Mouse (Mus musculus) olfactory bulb, adult 2 months (tissue): Measurements from ENCODE around the gene Triobp. TPM values are rescaled to one million over a fixed set of nuclear protein-coding genes. Genes with fewer than 3 reads are reported as not detected.

Experiments
- H3K27ac ChIP-seq: fragments of 200-500 bp; 2 replicates; pipeline ENCODE4 v1.5.1; 2012; ENCODE audit warnings: low read depth, low read length; ENCODE audit not compliant: insufficient read depth
- H3K4me1 ChIP-seq: fragments of 200-500 bp; 2 replicates; pipeline ENCODE4 v1.6.1; 2012; ENCODE audit warnings: low read length; ENCODE audit not compliant: control insufficient read depth, insufficient read depth
- H3K4me3 ChIP-seq: fragments of 200-500 bp; 2 replicates; pipeline ENCODE4 v1.5.1; 2012; ENCODE audit warnings: mild to moderate bottlenecking, low read depth, low read length, moderate library complexity; ENCODE audit not compliant: insufficient read depth
- CTCF ChIP-seq: fragments of 200-500 bp; IDR thresholded peaks from 2 replicates; pipeline ENCODE4 v1.5.1; 2012; ENCODE audit warnings: low read depth, mild to moderate bottlenecking, low read length, moderate library complexity; ENCODE audit not compliant: insufficient read depth
- POLR2A ChIP-seq: fragments of 200-500 bp; IDR thresholded peaks from 2 replicates; pipeline ENCODE4 v1.6.1; 2012; ENCODE audit warnings: mild to moderate bottlenecking, low read depth, low read length, moderate library complexity; ENCODE audit not compliant: insufficient read depth
- WGBS: fragments of 180-500 bp; shearing (Covaris S2); methylation state at CpG from one replicate; pipeline ENCODE4 v1.1.7; 2018; 5-methylcytosine and 5-hydroxymethylcytosine counted together
- polyA plus RNA-seq: library from polyadenylated mRNA; stranded (reverse); fragments of >200 nt; gene quantifications from 2 replicates; pipeline ENCODE4 v1.2.4, GENCODE M21; 2012; ENCODE audit warnings: low replicate concordance; ENCODE audit not compliant: missing spikeins, insufficient read depth, insufficient read length

Triobp gene
- polyA plus RNA-seq, 1 experiment, result not detected

GRCm38 (mm10) chr15:79044837-79045236, 97.3 kb downstream of the Triobp start:
- peaks cover 18% of the 10 kb centered on the region for H3K4me1 ChIP-seq
- no peak overlapping the region for H3K4me3 ChIP-seq
- WGBS, result 28% methylated on average over 4 of the region's 4 CpGs
- H3K27ac ChIP-seq, result no peak overlapping the region
- TF ChIP-seq POLR2A, result no peak
- TF ChIP-seq CTCF, result no peak

- WGBS, result 75% methylated on average over 4 of the region's 4 CpGs
- TF ChIP-seq POLR2A, result no peak
- no peak for TF ChIP-seq CTCF
- Histone ChIP-seq H3K4me1 (peaks cover 9% of the 10 kb centered on the region), H3K27ac (no peak overlapping the region), H3K4me3 (no peak overlapping the region)
These were observed 100.7 kb downstream of the Triobp start for GRCm38 (mm10) chr15:79048186-79048585.

GRCm38 (mm10) chr15:79050160-79050845, 102.8 kb downstream of the Triobp start:
- WGBS, result 44% methylated on average over 9 of the region's 9 CpGs
- no peak overlapping the region for H3K27ac ChIP-seq
- H3K4me3 ChIP-seq, result no peak overlapping the region
- peaks cover 8% of the 10 kb centered on the region for H3K4me1 ChIP-seq
- TF ChIP-seq CTCF, result no peak
- no peak for TF ChIP-seq POLR2A

GRCm38 (mm10) chr15:79050964-79051363, 103.4 kb downstream of the Triobp start:
- WGBS, result 80% methylated on average over 2 of the region's 2 CpGs
- TF ChIP-seq POLR2A, result no peak
- no peak for TF ChIP-seq CTCF
- no peak overlapping the region for H3K4me3 ChIP-seq
- peaks cover 8% of the 10 kb centered on the region for H3K4me1 ChIP-seq
- H3K27ac ChIP-seq, result no peak overlapping the region

GRCm38 (mm10) chr15:79051461-79052360, 104.2 kb downstream of the Triobp start:
- TF ChIP-seq CTCF (no peak), POLR2A (no peak)
- peaks cover 8% of the 10 kb centered on the region for H3K4me1 ChIP-seq
- H3K4me3 ChIP-seq, result no peak overlapping the region
- 73% methylated on average over 13 of the region's 13 CpGs for WGBS
- no peak overlapping the region for H3K27ac ChIP-seq

- TF ChIP-seq POLR2A (no peak), CTCF (no peak)
- H3K27ac ChIP-seq, result no peak overlapping the region
- WGBS, result 82% methylated on average over 2 of the region's 2 CpGs
- H3K4me3 ChIP-seq, result no peak overlapping the region
- peaks cover 8% of the 10 kb centered on the region for H3K4me1 ChIP-seq
These were observed 104.8 kb downstream of the Triobp start for GRCm38 (mm10) chr15:79052366-79052765.

Other genes starting within 250 kb of the Triobp start
- gene Elfn2, start 229.0 kb upstream of the Triobp start, polyA plus RNA-seq, result not detected in 2 replicates
- gene Mfng, start 174.2 kb upstream of the Triobp start, polyA plus RNA-seq, result not detected in 2 replicates
- not detected in 2 replicates for gene Card10, start 144.7 kb upstream of the Triobp start, polyA plus RNA-seq
- gene Cdc42ep1, start 105.1 kb upstream of the Triobp start, polyA plus RNA-seq, result not detected in 2 replicates
- gene Lgals2, start 92.2 kb upstream of the Triobp start, polyA plus RNA-seq, result not detected in 2 replicates
- gene Gga1, start 70.5 kb upstream of the Triobp start, polyA plus RNA-seq, result not detected in 2 replicates
- gene Gm49510, start 48.1 kb upstream of the Triobp start, polyA plus RNA-seq, result not detected in 2 replicates
- gene Sh3bp1, start 48.0 kb upstream of the Triobp start, polyA plus RNA-seq, result not detected in 2 replicates
- not detected in 2 replicates for gene Pdxp, start 33.8 kb upstream of the Triobp start, polyA plus RNA-seq
- not detected in 2 replicates for gene Lgals1, start 21.0 kb upstream of the Triobp start, polyA plus RNA-seq
- gene Nol12, start 12.8 kb upstream of the Triobp start, polyA plus RNA-seq, result not detected in 2 replicates
- gene H1f0, start 80.7 kb downstream of the Triobp start, polyA plus RNA-seq, result not detected in 2 replicates
- gene Galr3, start 94.2 kb downstream of the Triobp start, polyA plus RNA-seq, result not detected in 2 replicates
- gene Ankrd54, start 115.2 kb downstream of the Triobp start, polyA plus RNA-seq, result not detected in 2 replicates
- not detected in 2 replicates for gene Eif3l, start 127.5 kb downstream of the Triobp start, polyA plus RNA-seq
- 70.4 TPM in 1 of 2 replicates, not detected in the other for gene Micall1, start 161.2 kb downstream of the Triobp start, polyA plus RNA-seq
- gene Polr2f, start 193.3 kb downstream of the Triobp start, polyA plus RNA-seq, result not detected in 2 replicates
- not detected in 2 replicates for gene 1700088E04Rik, start 193.5 kb downstream of the Triobp start, polyA plus RNA-seq
- gene Sox10, start 217.5 kb downstream of the Triobp start, polyA plus RNA-seq, result not detected in 2 replicates